Mouse (Mus musculus): ENCODE results near the gene Rccd1.

- no peak for TF ChIP-seq CTCF (IDR thresholded peaks at IDR 0.05)
- TF ChIP-seq EP300 (IDR thresholded peaks at IDR 0.05), result no peak
Measured at GRCm38 (mm10) chr7:80294764-80295648, 29.2 kb downstream of the Rccd1 start.

Data from lung, postnatal 0 days (tissue).